Mouse (Mus musculus): Measurements from ENCODE around the gene Btbd1. TPM values are rescaled to one million over a fixed set of nuclear protein-coding genes. Genes with fewer than 3 reads are reported as not detected.
A peak's percentile ranks its signal among the peaks of the same experiment; 100 is the strongest.
"Not testable (repeated sequence)": the region's sequence is repeated elsewhere in the genome, so short reads cannot be mapped to it uniquely, and the experiment has no call there.

Btbd1 gene
- polyA plus RNA-seq, 1 experiment from 2014 or later, result 37.9 TPM

DNA sequence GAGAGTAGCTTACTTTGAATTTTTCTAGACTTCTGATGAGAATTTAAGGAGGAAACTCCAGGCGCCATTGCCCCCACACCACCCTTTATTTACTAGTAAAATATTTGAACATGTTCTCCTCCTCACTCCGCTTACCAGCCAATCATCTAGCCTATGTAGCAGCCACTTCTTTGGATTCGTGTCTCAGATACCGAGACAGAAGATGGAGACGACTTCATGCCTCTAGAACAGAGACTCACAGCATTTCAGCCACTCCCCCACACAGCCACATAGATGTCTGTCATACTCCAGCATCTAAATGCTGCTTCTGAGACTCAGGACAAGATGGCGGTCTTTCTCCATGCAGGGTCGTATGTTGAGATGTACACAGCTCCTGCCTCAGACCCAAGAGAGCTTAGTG, 12.9 kb upstream of the Btbd1 start:
- Histone ChIP-seq H3K4me1 (replicated peaks; ENCODE audit: control insufficient read depth, insufficient read depth) (no peaks in the 10 kb centered on the region), H3K9ac (ENCODE audit: low read length) (no peak overlapping the region), H3K27ac (replicated peaks) (no peak overlapping the region), H3K27me3 (ENCODE audit: control insufficient read depth, insufficient read depth, low read length) (no peaks in the 10 kb centered on the region), H3K36me3 (ENCODE audit: control insufficient read depth, insufficient read depth, low read length) (no peaks in the 10 kb centered on the region), H3K9me3 (ENCODE audit: control insufficient read depth, low read length) (no peaks in the 10 kb centered on the region), H3K4me2 (replicated peaks; ENCODE audit: low read depth) (no peak overlapping the region), H3K4me3 (ENCODE audit: low read depth, low read length) (no peak overlapping the region)
- 73% methylated on average over 7 of the region's 7 CpGs for WGBS
- TF ChIP-seq EP300 (optimal IDR thresholded peaks at IDR 0.05) (no peak), CTCF (IDR thresholded peaks at IDR 0.05; ENCODE audit: low read depth) (no peak)
- ATAC-seq (ENCODE audit: low FRiP score, low TSS enrichment) (no peak), DNase-seq (ENCODE audit: low spot score) (peak; percentile 8)

DNA sequence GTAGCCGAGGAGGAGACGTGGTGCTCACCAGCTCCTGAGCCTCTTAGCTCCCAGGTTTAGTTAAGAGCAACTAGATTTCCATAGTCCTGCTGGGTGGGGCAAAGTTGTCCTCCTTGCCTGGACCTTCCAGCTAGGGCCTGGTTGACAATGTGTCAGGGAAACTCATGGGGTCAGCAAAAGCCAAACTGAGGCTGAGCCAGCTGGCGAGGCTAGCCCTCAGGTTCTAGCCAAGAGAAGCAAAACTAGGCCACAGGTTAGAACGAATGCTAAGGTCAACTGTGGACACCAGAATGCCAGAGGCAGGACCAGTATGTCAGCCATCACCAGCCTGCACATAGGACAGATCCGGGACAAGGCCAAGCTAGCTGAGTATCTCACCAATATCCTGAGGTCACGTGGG, 12.2 kb upstream of the Btbd1 start:
- ATAC-seq (ENCODE audit: low FRiP score, low TSS enrichment), result no peak
- Histone ChIP-seq H3K27me3 (ENCODE audit: control insufficient read depth, insufficient read depth, low read length) (no peaks in the 10 kb centered on the region), H3K4me2 (replicated peaks; ENCODE audit: low read depth) (no peak overlapping the region), H3K4me3 (ENCODE audit: low read depth, low read length) (no peak overlapping the region), H3K9ac (ENCODE audit: low read length) (no peak overlapping the region), H3K27ac (replicated peaks) (no peak overlapping the region), H3K9me3 (ENCODE audit: control insufficient read depth, low read length) (no peaks in the 10 kb centered on the region), H3K4me1 (replicated peaks; ENCODE audit: control insufficient read depth, insufficient read depth) (no peaks in the 10 kb centered on the region), H3K36me3 (ENCODE audit: control insufficient read depth, insufficient read depth, low read length) (no peaks in the 10 kb centered on the region)
- peak; percentile 9 for DNase-seq (ENCODE audit: low spot score)
- TF ChIP-seq CTCF (IDR thresholded peaks at IDR 0.05; ENCODE audit: low read depth) (no peak), EP300 (optimal IDR thresholded peaks at IDR 0.05) (no peak)
- WGBS, result 81% methylated on average over 6 of the region's 6 CpGs

- ATAC-seq (ENCODE audit: low FRiP score, low TSS enrichment) (no peak), DNase-seq (ENCODE audit: low spot score) (no peak)
- H3K27ac ChIP-seq (replicated peaks), result no peak overlapping the region
- no peak overlapping the region for H3K4me2 ChIP-seq (replicated peaks; ENCODE audit: low read depth)
- no peaks in the 10 kb centered on the region for H3K9me3 ChIP-seq (ENCODE audit: control insufficient read depth, low read length)
- no peak overlapping the region for H3K9ac ChIP-seq (ENCODE audit: low read length)
- 54% methylated on average over 7 of the region's 7 CpGs for WGBS
- H3K27me3 ChIP-seq (ENCODE audit: control insufficient read depth, insufficient read depth, low read length), result no peaks in the 10 kb centered on the region
- TF ChIP-seq CTCF (IDR thresholded peaks at IDR 0.05; ENCODE audit: low read depth) (no peak), EP300 (optimal IDR thresholded peaks at IDR 0.05) (no peak)
- H3K4me3 ChIP-seq (ENCODE audit: low read depth, low read length), result no peak overlapping the region
- no peaks in the 10 kb centered on the region for H3K4me1 ChIP-seq (replicated peaks; ENCODE audit: control insufficient read depth, insufficient read depth)
- no peaks in the 10 kb centered on the region for H3K36me3 ChIP-seq (ENCODE audit: control insufficient read depth, insufficient read depth, low read length)
Observed at GRCm38 (mm10) chr7:81840661-81841181, 11.5 kb upstream of the Btbd1 start.

- DNase-seq (ENCODE audit: low spot score) (peak; percentile 9), ATAC-seq (ENCODE audit: low FRiP score, low TSS enrichment) (no peak)
- TF ChIP-seq EP300 (optimal IDR thresholded peaks at IDR 0.05), result no peak
- no peak for TF ChIP-seq CTCF (IDR thresholded peaks at IDR 0.05; ENCODE audit: low read depth)
- H3K4me2 ChIP-seq (replicated peaks; ENCODE audit: low read depth), result no peak overlapping the region
- H3K9ac ChIP-seq (ENCODE audit: low read length), result no peak overlapping the region
- H3K4me3 ChIP-seq (ENCODE audit: low read depth, low read length), result no peak overlapping the region
- no peaks in the 10 kb centered on the region for H3K9me3 ChIP-seq (ENCODE audit: control insufficient read depth, low read length)
- H3K4me1 ChIP-seq (replicated peaks; ENCODE audit: control insufficient read depth, insufficient read depth), result no peaks in the 10 kb centered on the region
- 55% methylated on average over 6 of the region's 6 CpGs for WGBS
- H3K36me3 ChIP-seq (ENCODE audit: control insufficient read depth, insufficient read depth, low read length), result no peaks in the 10 kb centered on the region
- H3K27ac ChIP-seq (replicated peaks), result no peak overlapping the region
- no peaks in the 10 kb centered on the region for H3K27me3 ChIP-seq (ENCODE audit: control insufficient read depth, insufficient read depth, low read length)
Observed at GRCm38 (mm10) chr7:81839746-81840145, 10.5 kb upstream of the Btbd1 start.

- ATAC-seq (ENCODE audit: low FRiP score, low TSS enrichment); H3K4me2 ChIP-seq (replicated peaks; ENCODE audit: low read depth); H3K9ac ChIP-seq (ENCODE audit: low read length); H3K9me3 ChIP-seq (ENCODE audit: control insufficient read depth, low read length); H3K36me3 ChIP-seq (ENCODE audit: control insufficient read depth, insufficient read depth, low read length); H3K27me3 ChIP-seq (ENCODE audit: control insufficient read depth, insufficient read depth, low read length); H3K4me3 ChIP-seq (ENCODE audit: low read depth, low read length); H3K27ac ChIP-seq (replicated peaks); H3K4me1 ChIP-seq (replicated peaks; ENCODE audit: control insufficient read depth, insufficient read depth); DNase-seq (ENCODE audit: low spot score): not testable (repeated sequence)
- WGBS, result 75% methylated on average over 5 of the region's 5 CpGs
Observed at GRCm38 (mm10) chr7:81837771-81838170, 8.5 kb upstream of the Btbd1 start.

DNA sequence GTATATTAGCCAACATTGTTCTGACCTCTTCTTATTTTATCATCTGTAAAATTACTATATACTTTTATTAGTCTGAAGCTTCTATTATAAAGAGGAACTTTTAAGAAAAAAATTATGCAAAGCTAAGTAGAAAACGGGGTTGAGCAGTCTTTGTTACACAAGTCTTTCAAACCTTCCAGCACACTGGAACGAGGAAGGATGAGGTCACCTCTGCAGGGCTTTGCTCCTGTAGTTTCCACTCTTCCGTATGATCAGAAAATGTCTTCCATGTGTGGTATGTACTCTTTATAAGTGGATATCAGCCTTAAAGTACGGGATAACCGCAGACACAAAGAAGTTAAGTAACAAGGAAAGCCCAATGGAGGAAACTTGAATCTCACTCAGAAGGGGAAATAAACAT, 6.2 kb upstream of the Btbd1 start:
- Histone ChIP-seq H3K4me3 (ENCODE audit: low read depth, low read length) (no peak overlapping the region), H3K27ac (replicated peaks) (no peak overlapping the region), H3K36me3 (ENCODE audit: control insufficient read depth, insufficient read depth, low read length) (no peaks in the 10 kb centered on the region), H3K27me3 (ENCODE audit: control insufficient read depth, insufficient read depth, low read length) (no peaks in the 10 kb centered on the region), H3K4me1 (replicated peaks; ENCODE audit: control insufficient read depth, insufficient read depth) (no peaks in the 10 kb centered on the region), H3K9me3 (ENCODE audit: control insufficient read depth, low read length) (no peaks in the 10 kb centered on the region), H3K4me2 (replicated peaks; ENCODE audit: low read depth) (no peak overlapping the region), H3K9ac (ENCODE audit: low read length) (no peak overlapping the region)
- TF ChIP-seq EP300 (optimal IDR thresholded peaks at IDR 0.05) (no peak), CTCF (IDR thresholded peaks at IDR 0.05; ENCODE audit: low read depth) (no peak)
- no peak for ATAC-seq (ENCODE audit: low FRiP score, low TSS enrichment)
- DNase-seq (ENCODE audit: low spot score), result no peak
- 84% methylated on average over 5 of the region's 5 CpGs for WGBS
